Mouse (Mus musculus) stomach, postnatal 0 days (tissue): ENCODE data around the gene Gm21988. TPM values are rescaled to one million over a fixed set of nuclear protein-coding genes. Genes with fewer than 3 reads are reported as not detected.

Experiments
- ATAC-seq: fragments of 200-750 bp; cut with Nextera tagmentation; 2 replicates; pipeline ENCODE4 v1.8.0; 2017; ENCODE audit not compliant: low FRiP score, low TSS enrichment
- DNase-seq: peaks from one replicate; pipeline ENCODE4 v3.0.0-alpha.2; 2016; ENCODE audit warnings: low spot score
- H3K27ac ChIP-seq: fragments of 300-500 bp; sonication (generic); replicated peaks from 2 replicates; pipeline ENCODE4 v1.5.1; 2014; ENCODE audit warnings: mild to moderate bottlenecking, control low read depth
- H3K27me3 ChIP-seq: fragments of 300-500 bp; sonication (generic); 2 replicates; pipeline ENCODE4 v1.6.1; 2014; ENCODE audit warnings: low read length; ENCODE audit not compliant: control insufficient read depth, insufficient read depth
- H3K36me3 ChIP-seq: fragments of 300-500 bp; sonication (generic); 2 replicates; pipeline ENCODE4 v1.6.1; 2014; ENCODE audit warnings: low read length, mixed read lengths; ENCODE audit not compliant: control insufficient read depth, insufficient read depth
- H3K4me1 ChIP-seq: fragments of 300-500 bp; sonication (generic); replicated peaks from 2 replicates; pipeline ENCODE4 v1.6.1; 2014; ENCODE audit warnings: antibody characterized with exemption; ENCODE audit not compliant: control insufficient read depth, insufficient read depth
- H3K4me2 ChIP-seq: fragments of 300-500 bp; sonication (generic); replicated peaks from 2 replicates; pipeline ENCODE4 v1.6.1; 2014; ENCODE audit warnings: low read depth, mild to moderate bottlenecking, control low read depth, moderate library complexity
- H3K4me3 ChIP-seq: fragments of 300-500 bp; sonication (generic); 2 replicates; pipeline ENCODE4 v1.5.1; 2014; ENCODE audit warnings: low read depth, low read length, control low read depth
- H3K9ac ChIP-seq: fragments of 300-500 bp; sonication (generic); 2 replicates; pipeline ENCODE4 v1.6.1; 2014; ENCODE audit warnings: mild to moderate bottlenecking, low read length, control low read depth, mixed read lengths
- H3K9me3 ChIP-seq: fragments of 300-500 bp; sonication (generic); 2 replicates; pipeline ENCODE4 v1.6.1; 2016; ENCODE audit warnings: low read length; ENCODE audit not compliant: control insufficient read depth
- CTCF ChIP-seq: IDR thresholded peaks from 2 replicates; pipeline ENCODE4 v1.5.1; 2016; ENCODE audit warnings: antibody characterized with exemption, low read depth, mild to moderate bottlenecking, moderate library complexity
- EP300 ChIP-seq: optimal IDR thresholded peaks from 2 replicates; pipeline ENCODE3; 2016; ENCODE audit warnings: antibody characterized with exemption
- WGBS: fragments of 180-500 bp; shearing (Covaris S2); extraction: QIAGEN DNeasy Blood & Tissue Kit; methylation state at CpG from one replicate; pipeline ENCODE4 v1.1.7; 2014; 5-methylcytosine and 5-hydroxymethylcytosine counted together
- polyA plus RNA-seq: library from polyadenylated mRNA; unstranded; fragments of >200 nt; fragmentation: Nextera tagmentation; extraction: Ambion mirVana; gene quantifications from 2 replicates; pipeline ENCODE4 v1.2.1, GENCODE M21; 2015

The Gm21988 gene
- polyA plus RNA-seq, 1 experiment from 2014 or later: 10.1 TPM

DNA sequence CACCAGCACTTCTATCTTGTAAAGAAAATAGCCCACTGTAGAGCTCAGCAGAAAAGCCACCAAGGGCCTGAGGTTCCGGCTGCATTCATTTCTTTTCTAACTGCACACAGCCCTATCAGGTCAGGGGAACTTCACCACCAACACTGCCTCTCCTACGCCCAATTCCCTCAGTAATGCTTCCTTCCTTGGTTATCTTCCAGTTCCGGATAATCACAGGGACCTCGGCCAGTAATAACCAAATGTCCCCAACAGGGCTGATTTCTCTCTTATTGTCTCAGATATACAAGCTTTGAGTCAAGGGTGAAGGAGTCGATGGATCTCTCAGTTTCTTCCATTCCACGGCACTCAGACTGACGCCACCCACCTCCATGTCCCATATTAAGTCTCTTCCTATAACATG is 32.3 kb downstream of the Gm21988 start:
- no peaks in the 10 kb centered on the region for H3K27me3 ChIP-seq
- no peaks in the 10 kb centered on the region for H3K9me3 ChIP-seq
- 73% methylated on average over 7 of the region's 7 CpGs for WGBS
- no peaks in the 10 kb centered on the region for H3K4me1 ChIP-seq
- no peak for ATAC-seq
- no peak overlapping the region for H3K27ac ChIP-seq
- no peak overlapping the region for H3K9ac ChIP-seq
- TF ChIP-seq CTCF: no peak
- TF ChIP-seq EP300: no peak
- H3K4me3 ChIP-seq: no peak overlapping the region
- no peaks in the 10 kb centered on the region for H3K36me3 ChIP-seq
- no peak overlapping the region for H3K4me2 ChIP-seq
- no peak for DNase-seq

DNA sequence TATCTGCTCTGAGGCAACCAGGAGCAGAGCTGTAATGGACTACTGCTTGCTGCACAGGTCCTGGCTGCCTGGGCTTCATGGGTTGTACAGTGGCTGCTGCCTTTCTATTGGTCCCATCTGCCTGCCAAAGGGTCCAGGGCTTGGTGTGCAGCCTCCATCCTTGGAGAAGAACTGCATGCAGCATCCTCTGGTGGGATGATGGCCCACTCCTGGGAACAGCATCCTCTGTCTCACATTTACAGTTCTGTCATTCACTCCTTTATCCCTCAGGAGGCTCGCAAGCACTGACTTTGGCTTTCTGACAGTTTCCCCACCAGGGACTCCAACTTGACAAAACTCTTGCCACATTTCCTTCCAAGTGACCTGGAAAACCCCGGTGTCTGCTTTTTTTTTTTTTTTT is 32.8 kb downstream of the Gm21988 start:
- no peak overlapping the region for H3K4me2 ChIP-seq
- WGBS: 77% methylated on average over 2 of the region's 2 CpGs
- no peak for ATAC-seq
- no peak overlapping the region for H3K9ac ChIP-seq
- no peaks in the 10 kb centered on the region for H3K36me3 ChIP-seq
- H3K9me3 ChIP-seq: no peaks in the 10 kb centered on the region
- no peak for TF ChIP-seq EP300
- no peak for TF ChIP-seq CTCF
- no peak overlapping the region for H3K4me3 ChIP-seq
- no peaks in the 10 kb centered on the region for H3K27me3 ChIP-seq
- no peaks in the 10 kb centered on the region for H3K4me1 ChIP-seq
- no peak for DNase-seq
- H3K27ac ChIP-seq: no peak overlapping the region

DNA sequence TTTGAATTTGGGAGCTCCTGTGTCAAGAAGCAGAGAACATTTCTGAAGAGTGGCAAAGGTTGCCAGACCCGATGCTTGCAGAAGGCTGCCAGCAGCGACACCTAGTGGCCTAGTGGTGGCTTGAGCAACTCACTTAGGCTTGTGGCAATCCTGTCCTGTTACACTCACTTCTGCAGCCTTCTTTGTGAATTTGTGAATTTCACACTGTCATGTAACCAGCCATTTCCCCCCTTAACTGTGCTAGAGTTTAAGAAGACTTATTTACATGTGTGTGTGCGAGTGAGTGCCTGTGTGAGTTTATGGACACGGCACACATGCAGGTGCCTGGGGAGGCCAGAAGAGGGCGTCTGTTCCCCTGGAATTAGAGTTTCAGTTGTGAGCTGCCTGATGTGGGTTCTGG is 37.9 kb downstream of the Gm21988 start:
- Histone ChIP-seq H3K4me3 (no peak overlapping the region), H3K9me3 (no peaks in the 10 kb centered on the region), H3K27me3 (no peaks in the 10 kb centered on the region), H3K4me2 (no peak overlapping the region), H3K36me3 (no peaks in the 10 kb centered on the region), H3K27ac (no peak overlapping the region), H3K4me1 (no peaks in the 10 kb centered on the region), H3K9ac (no peak overlapping the region)
- TF ChIP-seq EP300 (no peak), CTCF (peak; percentile 93)
- WGBS: 34% methylated on average over 5 of the region's 5 CpGs
- ATAC-seq (peak; percentile 70; the same call in 1 of the 2 replicates), DNase-seq (peak; percentile 87)

DNA sequence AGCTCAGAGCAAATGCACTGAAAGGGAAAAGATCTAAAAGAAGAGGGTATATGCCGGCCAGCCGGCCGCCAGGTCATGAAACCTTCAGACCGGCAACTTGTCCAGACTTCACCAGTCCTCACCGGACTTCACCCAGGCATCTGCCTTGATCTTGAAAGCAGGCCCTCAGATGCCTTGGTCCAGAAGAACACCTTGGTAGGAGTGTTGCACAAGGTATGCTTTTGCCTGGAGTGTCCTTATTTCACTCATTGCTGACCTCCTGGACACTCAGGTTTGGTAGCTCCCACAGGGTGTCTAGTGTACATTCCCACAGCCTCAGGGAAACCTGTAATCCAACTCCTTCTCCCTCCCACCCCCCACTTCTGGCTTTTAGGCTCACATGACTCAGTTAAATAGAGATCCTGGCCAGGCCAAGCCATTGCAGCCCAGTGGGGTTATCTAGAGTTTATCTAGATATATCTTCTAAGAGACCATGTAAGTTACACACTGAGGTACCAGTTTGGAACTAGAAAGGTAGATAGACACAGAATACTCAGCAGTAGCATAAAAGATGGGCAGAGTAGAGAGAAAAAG is 39.5 kb downstream of the Gm21988 start:
- Histone ChIP-seq H3K9ac (no peak overlapping the region), H3K4me3 (no peak overlapping the region), H3K4me1 (no peaks in the 10 kb centered on the region), H3K4me2 (no peak overlapping the region), H3K36me3 (no peaks in the 10 kb centered on the region), H3K27me3 (no peaks in the 10 kb centered on the region), H3K9me3 (no peaks in the 10 kb centered on the region), H3K27ac (peak overlapping the region; percentile 50)
- DNase-seq: no peak
- ATAC-seq: no peak
- 87% methylated on average over 5 of the region's 5 CpGs for WGBS
- TF ChIP-seq EP300 (no peak), CTCF (no peak)

DNA sequence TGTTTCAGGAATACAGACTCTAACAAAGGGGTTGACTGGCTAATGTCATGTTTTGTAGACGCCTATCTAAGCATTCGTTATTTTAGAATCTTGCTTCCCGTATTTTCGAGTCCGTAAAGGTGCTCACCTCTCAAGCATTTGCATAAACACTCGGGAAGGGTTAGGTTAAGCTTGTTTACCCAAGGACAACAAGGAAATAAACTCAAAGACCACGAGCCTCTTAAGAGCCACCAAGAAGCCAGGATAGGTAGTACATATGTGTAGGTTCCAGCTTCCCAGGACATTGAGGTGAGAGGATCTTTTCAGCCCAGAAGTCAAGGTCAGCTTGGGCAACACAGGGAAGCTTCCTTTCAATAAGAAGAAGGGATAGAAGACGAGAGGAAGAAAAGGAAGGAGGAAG is 40.5 kb downstream of the Gm21988 start:
- no peaks in the 10 kb centered on the region for H3K36me3 ChIP-seq
- no peak overlapping the region; the same call in 1 of the 2 replicates for H3K9ac ChIP-seq
- 73% methylated on average over 8 of the region's 8 CpGs for WGBS
- no peaks in the 10 kb centered on the region for H3K9me3 ChIP-seq
- TF ChIP-seq CTCF (no peak), EP300 (no peak)
- no peak overlapping the region for H3K4me2 ChIP-seq
- H3K4me3 ChIP-seq: no peak overlapping the region
- no peaks in the 10 kb centered on the region for H3K27me3 ChIP-seq
- DNase-seq (no peak), ATAC-seq (no peak)
- H3K27ac ChIP-seq: 0 out of 2 replicates have a peak overlapping the region, but pooled peaks have one; percentile 8
- H3K4me1 ChIP-seq: no peaks in the 10 kb centered on the region

DNA sequence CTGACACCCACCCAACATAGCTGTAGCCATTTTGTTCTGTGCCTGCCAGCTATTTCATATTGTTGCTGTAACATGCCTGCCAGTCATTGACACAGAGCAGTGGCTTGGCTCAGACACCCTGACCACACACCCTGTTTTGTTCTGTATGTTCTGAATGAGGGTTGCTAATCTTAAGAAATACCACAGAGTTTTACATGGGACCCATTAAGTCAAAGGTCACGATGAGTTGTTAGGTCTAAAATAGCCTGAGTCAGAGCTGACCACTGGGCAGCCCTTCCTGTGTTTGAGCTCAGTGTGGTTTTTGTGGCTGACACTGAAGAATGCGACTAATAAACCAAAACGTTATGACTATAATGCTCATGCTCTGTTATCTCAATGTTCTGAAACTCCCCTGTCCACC is 41.3 kb downstream of the Gm21988 start:
- no peak for DNase-seq
- 66% methylated on average over 3 of the region's 3 CpGs for WGBS

More for the DNA sequence above, 41.3 kb downstream of the Gm21988 start:
- Histone ChIP-seq H3K9me3 (no peaks in the 10 kb centered on the region), H3K4me2 (no peak overlapping the region), H3K27ac (peak overlapping the region; percentile 35), H3K36me3 (no peaks in the 10 kb centered on the region), H3K9ac (no peak overlapping the region), H3K4me3 (no peak overlapping the region), H3K4me1 (peaks cover 4% of the 10 kb centered on the region; the same call in 1 of the 2 replicates), H3K27me3 (no peaks in the 10 kb centered on the region)
- no peak for ATAC-seq
- no peak for TF ChIP-seq CTCF
- no peak for TF ChIP-seq EP300
